ENCODE assay signal across 14 mouse cellular contexts in the genomic region with DNA sequence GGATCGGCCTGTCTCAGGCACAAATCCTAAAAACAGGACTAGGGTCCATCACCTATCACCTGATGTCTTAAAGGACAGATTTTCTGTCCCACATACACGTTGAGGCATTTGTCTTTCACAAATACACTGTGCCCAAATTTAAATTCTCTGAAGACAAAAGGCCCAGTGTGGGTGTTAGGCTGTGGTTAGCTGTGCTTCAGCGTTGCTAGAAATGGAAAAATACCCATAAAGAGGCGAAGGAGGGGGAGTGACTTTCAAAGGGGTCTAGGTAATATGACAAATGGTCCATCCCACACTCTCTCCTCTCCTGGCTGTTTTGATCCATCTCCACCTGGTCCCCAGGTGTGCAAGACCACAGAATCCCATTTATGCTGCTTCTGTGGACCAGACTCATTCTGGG.
"Had no signal": no experiment of that assay in that cellular context is flagged by ENCODE, and none has a peak within 500 bp of the region (broad histone marks: within the 10 kb centered on the region; RNA-seq: fewer than 3 reads in every experiment).

No protein-coding gene starts in this region.

- H3K4me3 ChIP-seq: liver, embryonic 15.5 days; midbrain, embryonic 13.5 days; stomach, embryonic 15.5 days had no signal

- H3K27ac ChIP-seq: kidney, postnatal 0 days; liver, embryonic 15.5 days; midbrain, embryonic 13.5 days; stomach, embryonic 15.5 days had no signal

- DNase-seq: kidney, adult 11 months; kidney, adult 9 months; kidney, postnatal 36 days; layer of hippocampus, postnatal 36 days; lung, adult 2 months; lung, postnatal 36 days; thymus, adult 2 months; thymus, postnatal 25 days had no signal

- H3K27me3 ChIP-seq: liver, embryonic 15.5 days; midbrain, embryonic 13.5 days; stomach, embryonic 15.5 days had no signal

- H3K4me1 ChIP-seq: liver, embryonic 15.5 days; midbrain, embryonic 13.5 days; stomach, embryonic 15.5 days had no signal

- ATAC-seq: lung, postnatal 0 days; midbrain, embryonic 13.5 days had no signal

- H3K36me3 ChIP-seq: liver, embryonic 15.5 days; midbrain, embryonic 13.5 days; stomach, embryonic 15.5 days had no signal

- H3K9me3 ChIP-seq: liver, embryonic 15.5 days; midbrain, embryonic 13.5 days; stomach, embryonic 15.5 days had no signal

- H3K9ac ChIP-seq: liver, embryonic 15.5 days; midbrain, embryonic 13.5 days; stomach, embryonic 15.5 days had no signal

- H3K4me2 ChIP-seq: liver, embryonic 11.5 days; liver, embryonic 15.5 days; midbrain, embryonic 13.5 days; stomach, embryonic 15.5 days had no signal
